Mouse (Mus musculus): ENCODE measurements around the gene Cyp4f16. TPM values are rescaled to one million over a fixed set of nuclear protein-coding genes. Genes with fewer than 3 reads are reported as not detected.

Cyp4f16 gene
- 2.2 TPM for polyA plus RNA-seq (2015; fragmentation: Illumina TruSeq; extraction: RNeasy Lipid Tissue Mini Kit (QIAGEN cat#74804); ENCODE audit: insufficient read depth, low read depth, low replicate concordance)

GRCm38 (mm10) chr17:32536051-32536866 lies at the start of gene Cyp4f16:
TSS of gene Cyp4f16 (plus strand) at chr17:32536558.

GRCm38 (mm10) chr17:32505851-32506728 lies 30.3 kb upstream of the Cyp4f16 start, which contains the start of gene Cyp4f17:
TSS of gene Cyp4f17 (plus strand) at chr17:32506050.

Other genes with a start within 250 kb of the Cyp4f16 start
- 28.3 TPM for gene Akap8, start 215.3 kb upstream of the Cyp4f16 start, polyA plus RNA-seq (2015; fragmentation: Illumina TruSeq; extraction: RNeasy Lipid Tissue Mini Kit (QIAGEN cat#74804); ENCODE audit: insufficient read depth, low read depth, low replicate concordance)
- gene Akap8l, start 186.0 kb upstream of the Cyp4f16 start, polyA plus RNA-seq (2015; fragmentation: Illumina TruSeq; extraction: RNeasy Lipid Tissue Mini Kit (QIAGEN cat#74804); ENCODE audit: insufficient read depth, low read depth, low replicate concordance), result 90.0 TPM
- gene Wiz, start 147.1 kb upstream of the Cyp4f16 start, polyA plus RNA-seq (2015; fragmentation: Illumina TruSeq; extraction: RNeasy Lipid Tissue Mini Kit (QIAGEN cat#74804); ENCODE audit: insufficient read depth, low read depth, low replicate concordance), result 8.1 TPM
- gene Rasal3, start 133.0 kb upstream of the Cyp4f16 start, polyA plus RNA-seq (2015; fragmentation: Illumina TruSeq; extraction: RNeasy Lipid Tissue Mini Kit (QIAGEN cat#74804); ENCODE audit: insufficient read depth, low read depth, low replicate concordance), result 1.8 TPM
- 0.46 TPM for gene Pglyrp2, start 112.4 kb upstream of the Cyp4f16 start, polyA plus RNA-seq (2015; fragmentation: Illumina TruSeq; extraction: RNeasy Lipid Tissue Mini Kit (QIAGEN cat#74804); ENCODE audit: insufficient read depth, low read depth, low replicate concordance)
- 1.4 TPM for gene Cyp4f39, start 83.8 kb upstream of the Cyp4f16 start, polyA plus RNA-seq (2015; fragmentation: Illumina TruSeq; extraction: RNeasy Lipid Tissue Mini Kit (QIAGEN cat#74804); ENCODE audit: insufficient read depth, low read depth, low replicate concordance)
- gene Cyp4f17, start 30.5 kb upstream of the Cyp4f16 start, polyA plus RNA-seq (2015; fragmentation: Illumina TruSeq; extraction: RNeasy Lipid Tissue Mini Kit (QIAGEN cat#74804); ENCODE audit: insufficient read depth, low read depth, low replicate concordance), result 4.9 TPM
- not detected for gene Cyp4f37, start 84.8 kb downstream of the Cyp4f16 start, polyA plus RNA-seq (2015; fragmentation: Illumina TruSeq; extraction: RNeasy Lipid Tissue Mini Kit (QIAGEN cat#74804); ENCODE audit: insufficient read depth, low read depth, low replicate concordance)
- gene Cyp4f40, start 122.3 kb downstream of the Cyp4f16 start, polyA plus RNA-seq (2015; fragmentation: Illumina TruSeq; extraction: RNeasy Lipid Tissue Mini Kit (QIAGEN cat#74804); ENCODE audit: insufficient read depth, low read depth, low replicate concordance), result not detected
- 0.70 TPM for gene Cyp4f15, start 149.1 kb downstream of the Cyp4f16 start, polyA plus RNA-seq (2015; fragmentation: Illumina TruSeq; extraction: RNeasy Lipid Tissue Mini Kit (QIAGEN cat#74804); ENCODE audit: insufficient read depth, low read depth, low replicate concordance)